Mouse (Mus musculus): ENCODE results near the gene Rnase10. TPM values are rescaled to one million over a fixed set of nuclear protein-coding genes. Genes with fewer than 3 reads are reported as not detected.
"Not testable (repeated sequence)": the region's sequence is repeated elsewhere in the genome, so short reads cannot be mapped to it uniquely, and the experiment has no call there.

Gene Rnase10
- polyA plus RNA-seq, 1 experiment = not detected

- no peak overlapping the region for H3K27ac ChIP-seq (ENCODE audit: insufficient read depth, low read depth, low read length)
- H3K4me3 ChIP-seq (ENCODE audit: insufficient read depth, low read length) = no peak overlapping the region
- peaks cover 17% of the 10 kb centered on the region for H3K4me1 ChIP-seq (ENCODE audit: control insufficient read depth, insufficient read depth, low read length)
- TF ChIP-seq POLR2A (IDR thresholded peaks at IDR 0.05; ENCODE audit: borderline replicate concordance, low read depth, low read length) (no peak), CTCF (IDR thresholded peaks at IDR 0.05; ENCODE audit: low read depth, low read length) (no peak)
Observed at GRCm38 (mm10) chr14:51008781-51009180, 1.2 kb downstream of the Rnase10 start.

DNA sequence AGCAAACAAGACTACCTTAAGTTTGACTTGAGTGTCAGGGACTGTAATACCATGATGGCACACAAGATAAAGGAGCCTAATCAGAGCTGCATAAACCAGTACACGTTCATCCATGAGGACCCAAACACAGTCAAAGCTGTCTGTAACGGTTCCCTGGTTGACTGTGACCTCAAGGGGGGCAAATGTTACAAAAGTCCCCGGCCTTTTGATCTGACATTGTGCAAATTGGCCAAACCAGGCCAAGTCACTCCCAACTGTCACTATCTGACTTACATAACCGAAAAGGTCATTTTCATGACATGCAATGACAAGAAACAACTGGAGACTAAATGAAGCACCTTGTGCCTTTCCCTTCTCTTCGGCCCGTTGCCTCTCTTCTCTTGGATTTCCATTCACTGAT, 2.0 kb downstream of the Rnase10 start:
- Histone ChIP-seq H3K27ac (ENCODE audit: insufficient read depth, low read depth, low read length) (no peak overlapping the region), H3K4me1 (ENCODE audit: control insufficient read depth, insufficient read depth, low read length) (peaks cover 13% of the 10 kb centered on the region), H3K4me3 (ENCODE audit: insufficient read depth, low read length) (no peak overlapping the region)
- no peak for TF ChIP-seq POLR2A (IDR thresholded peaks at IDR 0.05; ENCODE audit: borderline replicate concordance, low read depth, low read length)
- TF ChIP-seq CTCF (IDR thresholded peaks at IDR 0.05; ENCODE audit: low read depth, low read length) = no peak

DNA sequence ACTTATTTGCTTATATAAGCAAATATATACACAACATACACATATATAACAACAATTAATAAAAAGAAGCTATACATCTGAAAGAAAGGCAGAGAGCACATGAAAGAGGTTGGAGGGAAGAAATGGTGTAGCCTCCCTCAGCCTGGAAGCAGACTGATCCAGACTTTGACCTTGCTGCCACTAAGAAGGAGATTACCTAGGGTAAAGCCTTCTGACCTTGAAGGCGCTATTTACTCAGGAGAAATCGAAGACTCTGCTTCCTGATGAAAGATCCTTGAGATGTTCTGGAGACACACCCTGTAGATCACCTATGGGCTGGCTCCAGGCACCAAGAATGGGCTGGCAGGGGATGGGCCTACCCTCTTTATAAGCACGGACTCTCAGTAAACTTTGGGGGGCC, 7.2 kb downstream of the Rnase10 start:
- not testable (repeated sequence) for H3K4me1 ChIP-seq (ENCODE audit: control insufficient read depth, insufficient read depth, low read length); H3K27ac ChIP-seq (ENCODE audit: insufficient read depth, low read depth, low read length); H3K4me3 ChIP-seq (ENCODE audit: insufficient read depth, low read length)

DNA sequence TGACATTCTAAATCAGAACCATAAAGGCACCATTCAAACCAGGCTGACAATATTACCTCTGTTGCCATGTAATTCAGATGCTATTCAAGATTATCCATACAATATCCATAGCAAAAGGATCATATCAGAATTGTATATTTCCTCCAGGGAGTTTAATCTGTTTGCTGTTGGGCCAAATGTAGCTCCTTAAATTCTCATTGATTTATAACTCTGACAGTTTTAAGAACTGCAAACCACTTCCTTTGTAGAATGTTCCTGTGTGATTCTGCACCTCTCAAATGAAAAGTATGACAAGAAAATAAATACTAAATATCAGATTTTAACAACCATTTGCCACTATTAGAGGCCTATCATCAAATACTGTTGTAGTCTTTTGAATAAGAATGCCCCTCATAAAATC, 8.2 kb downstream of the Rnase10 start:
- Histone ChIP-seq H3K4me3 (ENCODE audit: insufficient read depth, low read length) (no peak overlapping the region), H3K27ac (ENCODE audit: insufficient read depth, low read depth, low read length) (no peak overlapping the region), H3K4me1 (ENCODE audit: control insufficient read depth, insufficient read depth, low read length) (no peaks in the 10 kb centered on the region)
- TF ChIP-seq CTCF (IDR thresholded peaks at IDR 0.05; ENCODE audit: low read depth, low read length) (no peak), POLR2A (IDR thresholded peaks at IDR 0.05; ENCODE audit: borderline replicate concordance, low read depth, low read length) (no peak)

DNA sequence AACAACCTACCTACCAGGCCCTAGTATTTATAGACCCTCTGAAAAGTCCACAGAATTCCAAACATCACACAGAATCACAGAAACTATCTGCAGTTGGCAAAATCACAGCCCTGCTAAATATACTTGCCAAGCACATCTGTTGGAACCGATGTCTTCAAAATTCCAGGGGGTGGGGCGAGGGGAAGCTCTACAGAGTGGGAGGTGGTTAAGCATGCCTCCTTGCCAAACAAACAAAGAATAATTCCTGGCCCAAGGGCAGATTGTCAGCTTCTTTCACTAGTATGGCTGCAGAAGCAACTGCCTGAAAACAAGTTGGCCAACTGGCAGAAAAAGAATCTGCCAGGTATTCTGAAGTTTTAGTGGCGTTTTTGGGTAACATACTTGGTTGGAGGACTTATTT, 9.7 kb downstream of the Rnase10 start:
- no peak overlapping the region for H3K27ac ChIP-seq (ENCODE audit: insufficient read depth, low read depth, low read length)
- no peak for TF ChIP-seq CTCF (IDR thresholded peaks at IDR 0.05; ENCODE audit: low read depth, low read length)
- no peak for TF ChIP-seq POLR2A (IDR thresholded peaks at IDR 0.05; ENCODE audit: borderline replicate concordance, low read depth, low read length)
- H3K4me1 ChIP-seq (ENCODE audit: control insufficient read depth, insufficient read depth, low read length) = no peaks in the 10 kb centered on the region
- no peak overlapping the region for H3K4me3 ChIP-seq (ENCODE audit: insufficient read depth, low read length)

GRCm38 (mm10) chr14:51023457-51023856, 15.9 kb downstream of the Rnase10 start:
- no peak for TF ChIP-seq POLR2A (IDR thresholded peaks at IDR 0.05; ENCODE audit: borderline replicate concordance, low read depth, low read length)
- TF ChIP-seq CTCF (IDR thresholded peaks at IDR 0.05; ENCODE audit: low read depth, low read length) = no peak
- Histone ChIP-seq H3K27ac (ENCODE audit: insufficient read depth, low read depth, low read length) (no peak overlapping the region), H3K4me3 (ENCODE audit: insufficient read depth, low read length) (no peak overlapping the region), H3K4me1 (ENCODE audit: control insufficient read depth, insufficient read depth, low read length) (no peaks in the 10 kb centered on the region)

GRCm38 (mm10) chr14:51024820-51025219, 17.3 kb downstream of the Rnase10 start:
- H3K4me3 ChIP-seq (ENCODE audit: insufficient read depth, low read length) = no peak overlapping the region

DNA sequence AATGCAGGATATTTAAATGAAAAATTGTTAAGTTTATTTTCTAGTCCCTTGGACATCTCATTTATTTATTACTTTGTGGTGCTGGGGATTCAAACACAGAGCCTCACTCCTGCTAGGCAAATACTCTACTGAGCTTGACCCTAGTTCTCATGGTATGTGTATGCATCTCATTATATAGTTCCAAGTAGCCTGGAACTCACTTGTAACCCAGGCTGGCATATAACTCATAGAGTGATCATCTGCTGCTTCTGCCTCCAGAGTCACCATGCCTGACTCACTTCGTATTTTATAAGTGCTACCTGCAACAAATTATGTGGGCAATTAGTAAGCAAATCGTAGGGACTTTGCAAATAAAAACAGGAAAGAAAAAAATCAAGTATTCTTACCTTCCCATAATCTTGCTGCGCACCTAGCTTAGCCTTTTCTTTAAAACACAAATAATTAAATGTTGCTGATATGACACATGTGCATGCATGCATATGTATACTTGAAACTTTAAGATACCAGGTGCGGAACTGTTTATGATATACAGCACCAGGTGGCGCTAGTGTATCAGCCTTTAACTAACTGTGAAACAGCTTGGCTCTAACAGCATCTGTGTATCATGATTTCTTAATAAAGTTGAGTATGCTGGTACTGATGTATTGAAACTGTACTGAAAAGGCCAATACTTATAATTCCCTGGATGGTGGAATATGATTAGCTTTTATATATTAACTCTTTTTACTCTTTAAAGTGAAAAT, 19.0 kb downstream of the Rnase10 start:
- TF ChIP-seq POLR2A (IDR thresholded peaks at IDR 0.05; ENCODE audit: borderline replicate concordance, low read depth, low read length) (no peak), CTCF (IDR thresholded peaks at IDR 0.05; ENCODE audit: low read depth, low read length) (no peak)
- Histone ChIP-seq H3K27ac (ENCODE audit: insufficient read depth, low read depth, low read length) (no peak overlapping the region), H3K4me1 (ENCODE audit: control insufficient read depth, insufficient read depth, low read length) (no peaks in the 10 kb centered on the region), H3K4me3 (ENCODE audit: insufficient read depth, low read length) (no peak overlapping the region)

More at GRCm38 (mm10) chr14:51024820-51025219, 17.3 kb downstream of the Rnase10 start:
- Histone ChIP-seq H3K27ac (ENCODE audit: insufficient read depth, low read depth, low read length) (no peak overlapping the region), H3K4me1 (ENCODE audit: control insufficient read depth, insufficient read depth, low read length) (no peaks in the 10 kb centered on the region)
- no peak for TF ChIP-seq CTCF (IDR thresholded peaks at IDR 0.05; ENCODE audit: low read depth, low read length)
- no peak for TF ChIP-seq POLR2A (IDR thresholded peaks at IDR 0.05; ENCODE audit: borderline replicate concordance, low read depth, low read length)

DNA sequence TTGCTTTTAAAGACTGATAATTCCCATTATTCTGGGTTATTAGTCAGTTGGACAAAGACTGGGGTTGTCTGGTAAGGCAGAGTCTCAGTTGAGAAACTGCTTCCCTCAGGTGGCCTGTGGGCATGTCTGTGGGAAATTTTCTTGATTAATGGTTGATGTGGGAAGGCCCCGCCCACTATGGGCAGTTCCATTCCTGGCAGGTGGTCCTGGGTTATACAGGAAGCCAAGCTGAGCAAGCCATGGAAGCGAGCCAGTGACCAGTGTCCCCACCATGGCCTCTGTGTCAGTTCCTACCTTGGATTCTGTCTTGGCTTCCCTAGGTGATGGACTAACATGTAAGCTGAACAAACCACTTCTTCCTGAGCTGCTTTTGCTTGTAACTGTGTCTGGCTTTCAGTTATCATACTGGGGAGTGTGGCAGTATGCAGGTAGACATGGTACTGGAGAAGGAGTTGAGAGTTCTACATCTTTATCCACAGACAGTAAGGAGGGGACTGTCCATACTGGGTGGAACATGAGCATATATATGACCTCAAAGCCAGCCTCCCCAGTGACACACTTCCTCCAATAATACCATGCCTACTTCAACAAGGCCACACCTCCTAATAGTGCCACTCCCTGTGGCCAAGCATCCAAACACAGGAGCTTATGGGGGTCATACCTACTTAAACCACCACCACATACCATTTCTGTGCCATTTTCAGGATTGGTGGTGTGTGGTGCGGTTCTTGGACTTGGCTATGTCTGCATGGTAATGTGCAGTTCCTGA, 20.0 kb downstream of the Rnase10 start:
- no peak overlapping the region for H3K4me3 ChIP-seq (ENCODE audit: insufficient read depth, low read length)
- TF ChIP-seq CTCF (IDR thresholded peaks at IDR 0.05; ENCODE audit: low read depth, low read length) = no peak
- no peak for TF ChIP-seq POLR2A (IDR thresholded peaks at IDR 0.05; ENCODE audit: borderline replicate concordance, low read depth, low read length)
- H3K27ac ChIP-seq (ENCODE audit: insufficient read depth, low read depth, low read length) = no peak overlapping the region
- no peaks in the 10 kb centered on the region for H3K4me1 ChIP-seq (ENCODE audit: control insufficient read depth, insufficient read depth, low read length)

DNA sequence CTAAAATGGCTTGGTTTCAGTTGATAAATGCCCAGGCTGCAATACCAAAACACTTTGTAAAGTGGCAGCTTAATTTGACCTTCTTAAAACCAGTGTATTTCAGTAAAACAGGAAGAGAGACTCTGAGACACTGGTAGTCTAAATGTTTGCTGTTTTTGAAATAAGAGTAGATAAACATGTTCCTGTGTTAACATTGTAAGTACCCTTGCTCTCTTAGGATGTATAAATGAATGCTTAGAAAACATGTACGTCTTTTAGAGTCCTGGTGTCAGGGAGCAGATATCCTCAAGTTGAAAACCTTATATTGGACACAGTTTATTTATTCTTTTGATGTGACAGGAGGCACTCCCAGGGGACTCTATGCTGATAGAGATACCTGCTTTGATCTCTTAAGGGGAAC, 27.7 kb downstream of the Rnase10 start:
- H3K27ac ChIP-seq (ENCODE audit: insufficient read depth, low read depth, low read length) = no peak overlapping the region
- no peak overlapping the region for H3K4me3 ChIP-seq (ENCODE audit: insufficient read depth, low read length)
- H3K4me1 ChIP-seq (ENCODE audit: control insufficient read depth, insufficient read depth, low read length) = peaks cover 6% of the 10 kb centered on the region
- TF ChIP-seq POLR2A (IDR thresholded peaks at IDR 0.05; ENCODE audit: borderline replicate concordance, low read depth, low read length) (no peak), CTCF (IDR thresholded peaks at IDR 0.05; ENCODE audit: low read depth, low read length) (no peak)

Data from bone marrow macrophage, adult 2 months (primary cell).